Mouse (Mus musculus): Measurements from ENCODE around the gene 4931406C07Rik.

- TF ChIP-seq CTCF (IDR thresholded peaks at IDR 0.05; ENCODE audit: extremely low read depth, insufficient read length, insufficient replicate concordance, low read depth, low read length) (no peak), POLR2A (IDR thresholded peaks at IDR 0.05; ENCODE audit: low read depth, low read length) (no peak)
These were observed at the start of gene 4931406C07Rik for GRCm38 (mm10) chr9:15306398-15307119.
